Mouse (Mus musculus): ENCODE results near the gene Col25a1. TPM values are rescaled to one million over a fixed set of nuclear protein-coding genes. Genes with fewer than 3 reads are reported as not detected.

Col25a1 gene
- polyA plus RNA-seq, 1 experiment from 2014 or later: 3.0 TPM

DNA sequence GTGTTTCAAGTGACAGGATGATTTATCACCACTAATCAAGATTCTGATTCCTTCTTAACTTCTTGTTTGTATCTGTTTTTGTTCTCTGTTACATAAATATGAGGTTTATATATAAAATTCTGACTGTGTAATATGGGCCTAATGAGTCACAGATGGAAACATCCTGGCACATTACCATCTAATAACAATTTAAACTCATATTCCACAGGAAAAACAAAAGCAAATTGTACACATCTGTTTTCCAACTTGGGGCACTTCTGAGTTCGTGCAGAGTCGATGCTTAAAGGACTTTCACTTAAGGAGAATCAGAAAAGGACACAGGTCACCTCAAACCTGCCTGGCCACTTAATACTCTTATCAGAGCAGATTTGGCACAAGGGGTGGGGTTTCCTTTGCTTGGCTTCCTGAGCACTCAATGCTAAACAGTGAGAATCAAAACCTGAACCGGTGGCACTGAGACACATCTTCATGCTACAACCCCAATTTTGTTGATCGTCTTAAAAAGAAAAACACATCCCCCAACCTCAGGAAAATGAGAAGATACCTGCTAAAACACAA lies 342.0 kb downstream of the Col25a1 start:
- no peak for ATAC-seq (replicated peaks; ENCODE audit: insufficient number of reproducible peaks, low FRiP score, low TSS enrichment)
- H3K4me3 ChIP-seq (ENCODE audit: low read depth, low read length): no peak overlapping the region
- H3K27me3 ChIP-seq (ENCODE audit: control insufficient read depth, insufficient read depth, low read length): no peaks in the 10 kb centered on the region
- no peak overlapping the region for H3K4me2 ChIP-seq
- H3K27ac ChIP-seq (ENCODE audit: low read depth, low read length): no peak overlapping the region
- H3K9me3 ChIP-seq (replicated peaks; ENCODE audit: control insufficient read depth, low read length): no peaks in the 10 kb centered on the region
- no peaks in the 10 kb centered on the region for H3K4me1 ChIP-seq (ENCODE audit: control insufficient read depth, insufficient read depth, low read length)
- no peaks in the 10 kb centered on the region for H3K36me3 ChIP-seq (ENCODE audit: control insufficient read depth, insufficient read depth, low read length)
- 45% methylated on average over 4 of the region's 4 CpGs for WGBS (ENCODE audit: insufficient replicate concordance)
- H3K9ac ChIP-seq (ENCODE audit: low read depth, low read length): no peak overlapping the region

DNA sequence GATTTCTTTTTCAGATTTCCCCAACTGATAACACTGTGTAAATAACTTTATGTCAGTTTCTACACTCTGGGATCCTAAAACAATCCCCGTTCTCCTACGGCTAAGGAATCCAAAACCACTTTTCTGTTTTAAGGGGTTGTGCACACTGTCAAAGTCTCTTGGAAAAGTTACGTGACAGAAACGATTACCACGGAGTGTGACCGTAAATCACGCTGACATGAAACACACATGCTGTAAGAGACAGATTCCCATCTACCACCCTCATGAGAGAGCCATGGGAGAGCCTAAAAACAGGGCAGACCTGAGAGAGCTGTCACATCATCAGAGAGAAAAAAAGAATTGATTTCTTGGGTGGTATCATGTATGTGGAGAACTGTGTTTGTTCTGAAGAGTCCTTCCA lies 342.7 kb downstream of the Col25a1 start:
- H3K9ac ChIP-seq (ENCODE audit: low read depth, low read length): no peak overlapping the region
- WGBS (ENCODE audit: insufficient replicate concordance): 57% methylated on average over 7 of the region's 7 CpGs
- no peaks in the 10 kb centered on the region for H3K4me1 ChIP-seq (ENCODE audit: control insufficient read depth, insufficient read depth, low read length)
- H3K4me3 ChIP-seq (ENCODE audit: low read depth, low read length): no peak overlapping the region
- no peaks in the 10 kb centered on the region for H3K27me3 ChIP-seq (ENCODE audit: control insufficient read depth, insufficient read depth, low read length)
- H3K36me3 ChIP-seq (ENCODE audit: control insufficient read depth, insufficient read depth, low read length): no peaks in the 10 kb centered on the region
- H3K9me3 ChIP-seq (replicated peaks; ENCODE audit: control insufficient read depth, low read length): no peaks in the 10 kb centered on the region
- no peak for ATAC-seq (replicated peaks; ENCODE audit: insufficient number of reproducible peaks, low FRiP score, low TSS enrichment)
- H3K4me2 ChIP-seq: no peak overlapping the region
- no peak overlapping the region for H3K27ac ChIP-seq (ENCODE audit: low read depth, low read length)

DNA sequence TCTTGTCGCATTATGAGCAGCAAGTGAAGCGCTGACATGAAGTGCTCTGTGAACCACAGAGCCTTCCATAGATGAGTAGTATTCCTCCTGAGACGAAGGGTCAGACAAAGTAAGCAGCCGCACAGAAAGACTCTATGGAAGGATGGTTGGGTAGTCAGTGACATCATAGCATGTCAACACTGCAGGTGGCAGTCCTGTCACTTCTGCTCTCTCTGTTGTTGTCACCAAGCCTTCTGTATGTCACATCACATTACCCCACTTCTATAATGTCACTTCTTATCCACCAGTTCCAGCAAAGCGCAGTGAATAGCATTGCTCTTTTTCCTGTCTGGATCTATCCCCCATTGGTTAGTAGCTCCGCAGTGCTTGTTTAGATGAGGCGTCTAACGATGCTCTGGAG lies 351.2 kb downstream of the Col25a1 start:
- Histone ChIP-seq H3K4me3 (ENCODE audit: low read depth, low read length) (no peak overlapping the region), H3K9ac (ENCODE audit: low read depth, low read length) (no peak overlapping the region), H3K36me3 (ENCODE audit: control insufficient read depth, insufficient read depth, low read length) (no peaks in the 10 kb centered on the region), H3K9me3 (replicated peaks; ENCODE audit: control insufficient read depth, low read length) (no peaks in the 10 kb centered on the region), H3K27me3 (ENCODE audit: control insufficient read depth, insufficient read depth, low read length) (no peaks in the 10 kb centered on the region), H3K27ac (ENCODE audit: low read depth, low read length) (no peak overlapping the region), H3K4me1 (ENCODE audit: control insufficient read depth, insufficient read depth, low read length) (no peaks in the 10 kb centered on the region), H3K4me2 (no peak overlapping the region)
- WGBS (ENCODE audit: insufficient replicate concordance): 85% methylated on average over 8 of the region's 8 CpGs
- no peak for ATAC-seq (replicated peaks; ENCODE audit: insufficient number of reproducible peaks, low FRiP score, low TSS enrichment)

DNA sequence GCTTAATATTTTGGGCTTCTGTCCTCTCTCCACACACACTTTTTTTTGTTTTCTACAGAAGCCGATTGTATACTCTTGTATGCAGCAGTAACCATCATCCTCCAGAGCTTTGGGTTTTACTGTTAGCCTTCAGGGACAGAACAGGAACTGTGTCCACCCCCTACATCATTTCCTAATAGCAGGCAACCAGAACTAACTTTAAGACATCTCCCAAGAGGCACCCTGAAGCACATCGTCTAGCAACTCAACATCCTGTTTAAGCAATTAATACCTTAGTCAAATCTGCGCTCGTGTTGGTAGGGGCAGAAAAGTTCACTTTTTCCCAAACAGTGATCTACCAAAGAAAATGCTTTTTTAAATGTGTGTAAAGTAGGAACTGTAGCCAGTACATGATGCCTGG lies 357.5 kb downstream of the Col25a1 start:
- WGBS (ENCODE audit: insufficient replicate concordance): 80% methylated on average over 4 of the region's 4 CpGs
- Histone ChIP-seq H3K36me3 (ENCODE audit: control insufficient read depth, insufficient read depth, low read length) (no peaks in the 10 kb centered on the region), H3K27ac (ENCODE audit: low read depth, low read length) (no peak overlapping the region), H3K9me3 (replicated peaks; ENCODE audit: control insufficient read depth, low read length) (no peaks in the 10 kb centered on the region), H3K4me3 (ENCODE audit: low read depth, low read length) (no peak overlapping the region), H3K9ac (ENCODE audit: low read depth, low read length) (no peak overlapping the region), H3K4me1 (ENCODE audit: control insufficient read depth, insufficient read depth, low read length) (no peaks in the 10 kb centered on the region), H3K27me3 (ENCODE audit: control insufficient read depth, insufficient read depth, low read length) (no peaks in the 10 kb centered on the region), H3K4me2 (no peak overlapping the region)
- no peak for ATAC-seq (replicated peaks; ENCODE audit: insufficient number of reproducible peaks, low FRiP score, low TSS enrichment)

DNA sequence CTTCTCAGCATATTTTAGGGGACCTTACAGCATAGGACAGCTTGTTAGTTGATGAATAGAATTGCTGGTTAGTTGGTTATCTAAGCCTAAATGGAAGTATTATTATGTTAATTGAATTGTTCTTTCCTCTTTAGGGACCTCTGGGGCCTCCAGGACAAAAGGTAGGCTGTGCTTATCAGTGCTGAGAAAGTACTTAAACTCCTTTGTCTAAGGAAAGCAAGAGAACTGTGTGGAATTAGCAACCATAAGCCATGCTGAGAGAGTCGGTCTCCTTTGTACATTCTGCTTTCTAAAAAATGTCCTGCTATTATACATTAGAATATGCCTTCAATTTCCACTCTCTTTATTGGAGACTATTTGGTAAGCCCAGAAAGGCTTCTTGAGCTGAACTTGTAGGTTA lies 362.9 kb downstream of the Col25a1 start:
- Histone ChIP-seq H3K9me3 (replicated peaks; ENCODE audit: control insufficient read depth, low read length) (no peaks in the 10 kb centered on the region), H3K9ac (ENCODE audit: low read depth, low read length) (no peak overlapping the region), H3K4me3 (ENCODE audit: low read depth, low read length) (no peak overlapping the region), H3K27me3 (ENCODE audit: control insufficient read depth, insufficient read depth, low read length) (no peaks in the 10 kb centered on the region), H3K36me3 (ENCODE audit: control insufficient read depth, insufficient read depth, low read length) (no peaks in the 10 kb centered on the region), H3K4me2 (no peak overlapping the region), H3K4me1 (ENCODE audit: control insufficient read depth, insufficient read depth, low read length) (no peaks in the 10 kb centered on the region), H3K27ac (ENCODE audit: low read depth, low read length) (no peak overlapping the region)
- WGBS (ENCODE audit: insufficient replicate concordance): 55% methylated on average over 1 of the region's 1 CpGs
- no peak for ATAC-seq (replicated peaks; ENCODE audit: insufficient number of reproducible peaks, low FRiP score, low TSS enrichment)

DNA sequence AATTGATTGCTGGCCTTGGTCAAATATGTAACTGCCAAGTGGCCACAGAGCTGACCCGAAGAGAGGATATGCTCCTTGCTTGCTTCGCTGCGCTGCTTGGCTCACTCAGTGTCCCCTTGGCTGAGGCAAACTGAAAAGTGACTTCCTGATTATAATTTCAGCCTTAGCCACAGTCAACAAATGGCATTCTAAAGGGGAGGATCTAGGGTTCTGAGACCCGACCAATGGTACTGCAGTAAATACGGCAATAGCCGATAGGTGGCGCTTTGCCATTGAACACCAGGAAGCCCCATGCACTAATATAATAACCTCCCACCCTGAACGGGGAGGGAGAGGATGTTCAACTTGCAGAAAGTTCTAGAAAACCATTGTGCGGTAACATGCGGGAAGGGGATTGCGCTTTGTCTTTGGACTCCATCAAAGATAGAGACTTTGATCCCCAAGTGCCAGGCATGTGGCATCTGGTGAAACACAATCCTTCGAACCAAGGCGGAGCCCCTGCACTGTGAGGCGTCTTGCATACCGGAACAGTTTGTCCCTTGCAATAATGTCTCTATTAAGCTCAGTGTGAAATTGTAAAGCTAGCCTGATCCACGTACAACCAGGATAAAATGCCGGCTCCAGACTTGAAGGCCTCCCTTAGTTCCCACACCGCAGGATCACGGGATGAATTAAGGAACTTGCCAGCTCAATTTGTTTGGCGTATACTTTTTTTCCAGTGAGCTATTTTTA lies 363.5 kb downstream of the Col25a1 start:
- no peaks in the 10 kb centered on the region for H3K36me3 ChIP-seq (ENCODE audit: control insufficient read depth, insufficient read depth, low read length)
- no peaks in the 10 kb centered on the region for H3K27me3 ChIP-seq (ENCODE audit: control insufficient read depth, insufficient read depth, low read length)
- no peaks in the 10 kb centered on the region for H3K4me1 ChIP-seq (ENCODE audit: control insufficient read depth, insufficient read depth, low read length)
- H3K27ac ChIP-seq (ENCODE audit: low read depth, low read length): no peak overlapping the region
- no peak overlapping the region for H3K4me3 ChIP-seq (ENCODE audit: low read depth, low read length)
- H3K4me2 ChIP-seq: no peak overlapping the region
- WGBS (ENCODE audit: insufficient replicate concordance): 76% methylated on average over 20 of the region's 20 CpGs
- no peak overlapping the region for H3K9ac ChIP-seq (ENCODE audit: low read depth, low read length)
- no peaks in the 10 kb centered on the region for H3K9me3 ChIP-seq (replicated peaks; ENCODE audit: control insufficient read depth, low read length)
- ATAC-seq (replicated peaks; ENCODE audit: insufficient number of reproducible peaks, low FRiP score, low TSS enrichment): no peak

DNA sequence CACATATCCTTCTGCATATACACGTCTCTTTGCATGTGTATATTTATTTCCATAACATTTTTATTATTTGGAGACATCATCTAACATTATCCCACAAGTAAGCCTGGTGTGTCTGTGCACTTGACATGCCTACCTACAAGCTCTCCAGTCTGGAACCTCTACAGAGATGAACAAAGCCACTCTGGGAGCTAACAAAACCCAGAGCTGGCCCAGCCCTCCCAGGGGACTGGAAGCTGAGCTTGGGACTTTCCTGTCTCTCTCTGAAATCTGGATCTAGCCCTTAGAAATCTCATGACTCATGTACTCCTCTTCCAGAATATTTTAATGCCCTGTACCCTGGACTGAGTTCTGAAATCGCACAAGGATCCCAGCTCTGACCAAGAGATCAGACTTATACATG lies 365.7 kb downstream of the Col25a1 start:
- 77% methylated on average over 2 of the region's 2 CpGs for WGBS (ENCODE audit: insufficient replicate concordance)

DNA sequence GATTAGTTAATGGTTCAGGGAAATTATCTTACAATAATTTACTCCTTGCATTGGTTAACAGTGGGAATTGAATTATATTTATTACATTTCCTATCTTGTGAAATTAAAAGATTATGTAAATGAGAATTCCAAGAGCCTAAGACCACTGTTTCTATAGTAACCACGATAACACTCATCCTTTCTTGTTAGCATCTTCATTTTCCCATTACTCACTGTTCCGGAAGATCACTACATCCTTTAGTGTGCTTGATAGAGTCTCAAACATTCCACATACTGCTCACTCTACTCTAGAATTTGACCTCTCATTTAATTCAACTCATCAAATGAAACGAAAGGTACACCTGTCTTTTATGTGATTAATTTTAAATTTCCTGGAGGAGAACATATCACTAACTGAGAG lies 370.4 kb downstream of the Col25a1 start:
- WGBS (ENCODE audit: insufficient replicate concordance): 71% methylated on average over 3 of the region's 3 CpGs
- no peak overlapping the region for H3K9ac ChIP-seq (ENCODE audit: low read depth, low read length)
- H3K27me3 ChIP-seq (ENCODE audit: control insufficient read depth, insufficient read depth, low read length): no peaks in the 10 kb centered on the region
- no peak for ATAC-seq (replicated peaks; ENCODE audit: insufficient number of reproducible peaks, low FRiP score, low TSS enrichment)
- no peaks in the 10 kb centered on the region for H3K36me3 ChIP-seq (ENCODE audit: control insufficient read depth, insufficient read depth, low read length)
- H3K4me2 ChIP-seq: no peak overlapping the region
- no peak overlapping the region for H3K4me3 ChIP-seq (ENCODE audit: low read depth, low read length)
- no peak overlapping the region for H3K27ac ChIP-seq (ENCODE audit: low read depth, low read length)
- H3K4me1 ChIP-seq (ENCODE audit: control insufficient read depth, insufficient read depth, low read length): no peaks in the 10 kb centered on the region
- no peaks in the 10 kb centered on the region for H3K9me3 ChIP-seq (replicated peaks; ENCODE audit: control insufficient read depth, low read length)

More for the DNA sequence above, 365.7 kb downstream of the Col25a1 start:
- Histone ChIP-seq H3K36me3 (ENCODE audit: control insufficient read depth, insufficient read depth, low read length) (no peaks in the 10 kb centered on the region), H3K27ac (ENCODE audit: low read depth, low read length) (no peak overlapping the region), H3K4me1 (ENCODE audit: control insufficient read depth, insufficient read depth, low read length) (no peaks in the 10 kb centered on the region), H3K4me3 (ENCODE audit: low read depth, low read length) (no peak overlapping the region), H3K9me3 (replicated peaks; ENCODE audit: control insufficient read depth, low read length) (no peaks in the 10 kb centered on the region), H3K27me3 (ENCODE audit: control insufficient read depth, insufficient read depth, low read length) (no peaks in the 10 kb centered on the region), H3K4me2 (no peak overlapping the region), H3K9ac (ENCODE audit: low read depth, low read length) (no peak overlapping the region)
- no peak for ATAC-seq (replicated peaks; ENCODE audit: insufficient number of reproducible peaks, low FRiP score, low TSS enrichment)

DNA sequence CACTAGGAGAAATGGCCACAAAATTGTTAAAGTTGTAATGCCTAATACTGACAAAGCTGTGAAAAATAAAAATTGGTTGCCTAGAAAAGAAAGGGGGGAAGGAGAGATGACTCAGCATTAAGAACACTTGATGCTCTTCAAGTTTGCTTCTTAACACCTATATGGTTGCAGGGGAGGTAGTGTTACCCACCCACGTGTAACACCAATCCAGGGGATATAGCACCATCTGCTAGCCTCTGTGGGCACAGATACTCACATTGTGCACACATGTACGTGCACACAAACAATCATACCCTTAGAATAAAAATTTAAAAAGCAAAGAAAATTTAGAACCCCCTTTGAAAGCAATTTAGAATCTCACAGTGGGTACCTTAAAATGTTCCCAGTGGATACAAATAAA lies 377.0 kb downstream of the Col25a1 start:
- WGBS (ENCODE audit: insufficient replicate concordance): 80% methylated on average over 2 of the region's 2 CpGs
- no peak for ATAC-seq (replicated peaks; ENCODE audit: insufficient number of reproducible peaks, low FRiP score, low TSS enrichment)

More for the DNA sequence above, 377.0 kb downstream of the Col25a1 start:
- H3K36me3 ChIP-seq (ENCODE audit: control insufficient read depth, insufficient read depth, low read length): no peaks in the 10 kb centered on the region
- H3K4me2 ChIP-seq: no peak overlapping the region
- no peaks in the 10 kb centered on the region for H3K27me3 ChIP-seq (ENCODE audit: control insufficient read depth, insufficient read depth, low read length)
- H3K9me3 ChIP-seq (replicated peaks; ENCODE audit: control insufficient read depth, low read length): no peaks in the 10 kb centered on the region
- H3K9ac ChIP-seq (ENCODE audit: low read depth, low read length): no peak overlapping the region
- H3K27ac ChIP-seq (ENCODE audit: low read depth, low read length): no peak overlapping the region
- H3K4me3 ChIP-seq (ENCODE audit: low read depth, low read length): no peak overlapping the region
- H3K4me1 ChIP-seq (ENCODE audit: control insufficient read depth, insufficient read depth, low read length): no peaks in the 10 kb centered on the region
